Mouse (Mus musculus): ENCODE data around the gene Mgat4d.
"Not testable (repeated sequence)": the region's sequence is repeated elsewhere in the genome, so short reads cannot be mapped to it uniquely, and the experiment has no call there.

The Mgat4d gene

GRCm38 (mm10) chr8:83390006-83390701, 41.9 kb downstream of the Mgat4d start:
- DNase-seq (ENCODE audit: low spot score): no peak

DNA sequence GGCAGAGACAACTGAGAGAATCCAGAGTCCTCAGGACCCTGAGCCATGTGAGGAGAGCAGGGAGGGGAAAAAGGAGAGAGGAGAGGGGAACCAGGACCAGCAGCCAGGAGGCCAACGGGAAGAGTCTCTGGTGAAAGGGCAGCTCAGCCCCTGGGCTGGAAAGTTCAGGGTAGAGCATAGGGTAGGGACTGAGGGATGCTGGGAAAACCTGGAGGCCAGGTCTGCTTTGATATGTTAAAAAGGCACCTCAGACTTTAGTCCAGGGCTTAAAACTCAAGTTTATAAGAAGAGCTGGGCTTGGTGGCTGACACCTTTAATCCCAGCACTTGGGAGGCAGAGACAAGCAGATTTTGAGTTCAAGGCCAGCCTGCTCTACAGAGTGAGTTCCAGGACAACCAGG, 44.2 kb downstream of the Mgat4d start:
- DNase-seq (ENCODE audit: low spot score): no peak

DNA sequence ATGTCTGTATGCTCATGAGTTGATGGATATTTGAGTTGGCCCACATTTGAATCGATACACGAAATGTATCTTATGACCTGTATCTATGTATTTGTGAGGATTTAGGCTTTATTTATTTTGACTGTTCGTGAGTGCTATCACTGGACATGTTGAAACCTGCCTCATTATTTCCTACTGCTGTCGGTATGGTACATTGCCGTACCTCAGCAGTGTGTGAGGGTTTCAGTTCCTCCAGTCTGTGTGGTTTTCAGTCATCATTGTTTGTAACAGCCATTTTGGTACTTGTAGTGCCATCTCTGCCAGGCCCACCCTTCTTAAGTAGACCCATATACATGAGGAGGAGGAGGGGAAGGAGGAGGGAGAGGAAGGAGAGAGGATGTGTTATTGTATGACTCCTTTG, 46.1 kb downstream of the Mgat4d start:
- no peak for DNase-seq (ENCODE audit: low spot score)

DNA sequence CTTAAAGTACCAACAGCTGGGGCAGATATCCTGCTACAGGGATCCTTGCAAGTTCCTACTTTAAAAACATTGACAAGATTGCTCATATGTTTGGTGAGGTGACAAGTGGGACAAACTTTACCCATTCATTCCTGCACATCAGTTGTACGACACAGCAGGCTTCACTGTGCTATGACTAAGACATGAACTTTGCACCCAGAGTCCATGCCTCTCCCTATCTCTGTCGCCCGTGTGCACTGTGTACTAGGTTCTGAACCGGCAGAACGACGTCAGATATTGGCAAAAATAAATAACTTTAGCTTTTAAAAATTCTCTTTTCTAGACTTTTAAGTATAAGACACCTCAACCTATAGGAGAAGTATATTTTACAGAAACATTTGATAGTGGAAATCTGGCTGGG, 48.4 kb downstream of the Mgat4d start:
- no peak for DNase-seq (ENCODE audit: low spot score)

GRCm38 (mm10) chr8:83397726-83398125, 49.5 kb downstream of the Mgat4d start:
- no peak for DNase-seq (ENCODE audit: low spot score)

DNA sequence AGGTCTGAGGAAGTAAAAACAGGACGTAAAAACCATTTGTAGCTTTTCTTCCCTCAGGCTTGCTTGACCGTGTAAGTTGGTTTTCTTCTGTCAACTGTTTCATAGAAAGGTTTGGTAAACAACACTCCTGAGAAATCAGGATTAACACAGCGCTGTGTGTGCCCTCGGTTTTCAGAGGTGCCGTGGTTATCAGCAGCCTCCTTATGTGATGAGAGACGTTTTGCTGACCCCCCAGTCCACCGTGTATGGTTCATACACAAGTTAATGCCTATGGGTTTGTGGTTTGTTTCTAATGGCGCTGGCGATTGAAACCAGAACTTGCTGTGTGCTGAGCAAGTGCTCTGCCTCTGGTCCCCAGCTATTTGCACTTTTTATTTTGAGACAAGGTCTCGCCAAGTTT, 57.3 kb downstream of the Mgat4d start:
- DNase-seq (ENCODE audit: low spot score): no peak

- no peak for DNase-seq (ENCODE audit: low spot score)
Observed at GRCm38 (mm10) chr8:83406836-83407235, 58.6 kb downstream of the Mgat4d start.

DNA sequence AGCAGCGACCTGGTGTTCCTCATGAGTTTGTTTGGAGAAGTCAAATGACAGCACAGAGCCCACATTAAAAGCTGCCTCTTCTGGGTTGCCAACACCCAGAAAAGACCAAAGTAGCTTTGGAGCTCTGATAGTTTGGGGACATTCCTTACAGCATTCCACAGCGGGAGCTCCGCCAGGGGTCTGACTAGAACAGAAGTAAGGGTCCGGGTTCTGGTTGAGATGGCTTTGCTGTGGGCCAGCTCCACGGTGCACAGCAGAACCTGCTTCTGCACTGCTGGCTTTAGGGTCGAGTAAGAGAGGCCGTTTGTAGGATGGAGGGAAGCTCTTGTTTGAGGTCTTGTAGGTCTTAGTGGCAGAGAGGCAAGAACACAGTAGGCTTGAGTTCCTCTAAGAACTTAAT, 60.2 kb downstream of the Mgat4d start:
- no peak for DNase-seq (ENCODE audit: low spot score)

- DNase-seq (ENCODE audit: low spot score): no peak
Observed at GRCm38 (mm10) chr8:83416878-83417277, 68.6 kb downstream of the Mgat4d start.

GRCm38 (mm10) chr8:83417970-83418369, 69.7 kb downstream of the Mgat4d start:
- no peak for DNase-seq (ENCODE audit: low spot score)

- DNase-seq (ENCODE audit: low spot score): no peak
Observed at GRCm38 (mm10) chr8:83418805-83419516, 70.7 kb downstream of the Mgat4d start.

DNA sequence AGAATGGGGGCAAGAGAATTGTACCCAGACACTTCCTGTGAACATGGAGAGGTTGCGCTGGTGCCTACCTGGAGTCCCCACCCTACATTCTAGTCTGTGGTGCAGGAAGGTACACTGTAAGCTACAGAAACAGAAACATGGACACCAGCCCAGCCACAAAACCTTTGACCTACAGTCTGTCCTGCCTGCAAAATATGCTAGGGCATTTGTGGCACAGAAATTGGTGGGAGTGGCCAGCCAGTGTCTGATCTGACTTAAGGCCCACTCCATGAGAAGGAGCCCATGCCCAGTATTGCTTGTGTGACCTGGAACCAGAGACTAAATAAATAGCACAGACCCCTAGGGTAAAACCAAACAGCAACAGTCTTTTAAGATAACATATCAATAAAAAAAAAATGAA, 73.1 kb downstream of the Mgat4d start:
- no peak for DNase-seq (ENCODE audit: low spot score)

DNA sequence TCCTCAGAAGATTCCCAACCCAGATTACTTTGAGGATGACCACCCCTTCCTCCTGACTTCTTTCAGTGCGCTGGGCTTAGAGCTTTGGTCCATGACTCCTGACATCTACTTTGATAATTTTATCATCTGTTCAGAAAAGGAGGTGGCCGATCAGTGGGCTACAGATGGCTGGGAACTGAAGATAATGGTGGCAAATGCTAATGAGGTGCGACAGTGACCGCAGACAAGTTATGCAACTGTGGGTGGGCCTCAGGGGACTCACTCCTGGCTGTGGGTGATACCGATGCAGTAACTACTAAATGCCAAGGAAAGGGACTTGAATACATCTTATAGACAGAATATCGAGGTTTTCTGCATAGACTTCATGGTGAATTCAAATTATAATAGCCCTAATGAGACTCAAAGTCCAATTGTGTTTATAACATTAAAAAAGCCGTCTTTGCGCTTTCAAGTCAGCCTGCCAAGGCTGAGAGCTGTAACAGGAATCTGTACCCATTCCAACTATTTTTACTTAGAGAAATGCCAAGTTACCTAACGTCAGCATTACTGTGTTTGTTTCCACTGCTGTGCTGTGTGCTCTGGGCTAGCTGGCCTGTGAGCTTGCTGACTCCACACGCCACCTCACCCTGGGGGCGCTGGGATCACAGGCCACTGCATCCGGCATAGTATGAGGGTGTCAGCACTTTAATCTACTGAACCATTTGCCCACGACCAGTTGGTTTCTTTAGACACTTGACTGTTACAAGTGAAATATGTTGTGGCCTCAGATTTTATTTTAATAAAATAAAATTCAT, 75.0 kb downstream of the Mgat4d start:
- no peak for DNase-seq (ENCODE audit: low spot score)

GRCm38 (mm10) chr8:83425202-83425601, 76.9 kb downstream of the Mgat4d start:
- DNase-seq (ENCODE audit: low spot score): no peak

DNA sequence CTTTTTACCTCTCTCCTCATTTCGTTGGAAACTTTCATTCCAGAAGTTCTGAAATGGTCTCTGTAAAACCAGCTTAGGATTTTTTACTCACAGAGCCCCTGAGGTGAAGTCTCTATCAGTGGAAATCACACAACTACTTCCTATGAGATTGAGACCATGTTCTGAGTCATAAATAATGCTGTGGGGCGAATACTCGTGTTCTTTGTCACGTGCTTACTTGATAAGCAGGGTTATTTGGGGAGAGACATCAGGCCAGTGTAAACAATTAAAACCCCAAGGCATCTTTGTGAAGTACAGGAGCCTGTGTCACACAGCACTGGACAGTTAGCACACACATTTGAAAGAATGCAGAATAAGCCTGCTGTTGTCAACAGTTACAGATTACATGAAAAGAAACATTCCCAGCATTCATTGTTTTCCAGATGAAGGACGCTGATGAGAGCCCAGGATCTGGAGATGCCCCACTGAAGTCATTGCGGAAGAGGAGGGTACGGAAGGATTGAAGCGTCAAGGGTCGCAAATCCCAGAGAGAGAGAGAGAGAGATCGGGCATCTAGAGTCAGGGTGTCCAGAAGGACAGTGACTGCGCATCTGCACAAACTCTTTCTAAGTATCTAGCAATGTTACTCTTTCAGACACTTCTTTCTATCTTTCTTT, 78.0 kb downstream of the Mgat4d start:
- DNase-seq (ENCODE audit: low spot score): no peak

DNA sequence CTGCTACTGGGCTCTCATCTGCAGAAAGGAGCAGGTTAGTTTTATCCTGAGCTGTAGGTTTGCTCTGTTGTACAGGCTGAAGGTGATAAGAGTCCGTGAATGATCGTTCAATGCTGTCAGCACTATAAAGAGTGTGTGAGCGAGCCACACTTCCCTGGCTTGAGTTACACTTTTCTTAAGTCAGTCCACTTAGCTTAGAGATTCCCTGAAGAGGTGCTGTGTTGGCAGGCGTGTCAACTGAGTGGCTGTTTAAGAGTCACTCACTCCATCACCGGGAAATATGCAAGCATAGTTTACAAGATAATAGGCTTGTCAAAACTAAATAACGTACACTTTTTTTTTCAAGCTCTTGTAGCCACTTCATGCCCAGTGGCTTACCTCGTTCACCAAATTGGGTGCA, 78.7 kb downstream of the Mgat4d start:
- no peak for DNase-seq (ENCODE audit: low spot score)

DNA sequence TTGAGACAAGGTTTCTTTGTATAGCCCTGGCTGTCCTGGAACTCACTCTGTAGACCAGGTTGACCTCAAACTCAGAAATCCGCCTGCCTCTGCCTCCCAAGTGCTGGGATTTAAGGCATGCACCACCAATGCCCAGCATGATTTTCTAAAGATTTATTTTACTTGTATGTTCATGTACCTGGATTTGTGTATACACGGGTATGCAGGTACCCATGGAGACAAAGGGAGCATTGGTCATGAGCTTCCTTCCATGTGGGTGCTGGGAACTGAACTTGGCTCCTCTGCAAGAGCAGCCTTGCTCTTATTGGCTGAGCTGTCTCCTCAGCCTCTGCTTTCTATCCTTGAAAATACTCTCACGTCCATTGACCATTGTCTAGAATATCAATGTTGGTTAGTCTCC, 80.3 kb downstream of the Mgat4d start:
- not testable (repeated sequence) for DNase-seq (ENCODE audit: low spot score)

DNA sequence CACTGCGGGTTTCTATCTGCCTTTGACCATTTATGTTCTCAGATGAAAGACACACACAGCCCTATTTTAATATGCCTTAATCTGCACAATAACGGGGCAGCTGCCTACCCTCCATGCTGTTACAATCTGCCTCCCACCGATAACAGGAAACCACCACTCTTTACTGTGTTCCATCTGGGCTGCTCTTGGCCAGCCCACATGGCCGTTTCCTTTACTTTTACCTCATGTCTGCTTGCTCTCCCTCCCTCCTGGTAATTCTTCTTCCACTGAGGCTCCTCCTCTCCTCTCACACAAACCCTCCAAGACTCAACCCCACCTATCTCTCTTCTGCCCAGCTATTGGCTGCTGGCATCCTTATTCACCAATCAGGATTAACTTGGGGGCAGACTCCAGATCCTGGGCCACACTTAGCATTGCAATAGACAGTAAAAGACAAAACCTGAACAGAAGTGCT, 80.8 kb downstream of the Mgat4d start:
- no peak for DNase-seq (ENCODE audit: low spot score)
